Mouse (Mus musculus): ENCODE results near the gene Rps15a.

Rps15a gene

GRCm38 (mm10) chr7:118115533-118115876 is 483 bp downstream of the Rps15a start:
- no peak for DNase-seq (ENCODE audit: low spot score in 2 of 2)

GRCm38 (mm10) chr7:118113541-118114297 is 2.3 kb downstream of the Rps15a start:
- DNase-seq (ENCODE audit: low spot score in 2 of 2), result no peak

GRCm38 (mm10) chr7:118111128-118111527 is 4.9 kb downstream of the Rps15a start:
- no peak for DNase-seq (ENCODE audit: low spot score in 2 of 2)

GRCm38 (mm10) chr7:118107671-118108070 is 8.3 kb downstream of the Rps15a start:
- no peak for DNase-seq (ENCODE audit: low spot score in 2 of 2)

GRCm38 (mm10) chr7:118104458-118105052 is 11.4 kb downstream of the Rps15a start:
- DNase-seq (ENCODE audit: low spot score in 2 of 2), result no peak

- no peak for DNase-seq (ENCODE audit: low spot score in 2 of 2)
Observed at GRCm38 (mm10) chr7:118103462-118104379, 12.3 kb downstream of the Rps15a start.

GRCm38 (mm10) chr7:118102678-118103461 is 13.1 kb downstream of the Rps15a start:
- DNase-seq (ENCODE audit: low spot score in 2 of 2), result no peak

- peak in 1 of 2 experiments; percentile 32 for DNase-seq (ENCODE audit: low spot score in 2 of 2)
Observed at GRCm38 (mm10) chr7:118102231-118102630, 13.8 kb downstream of the Rps15a start.

- no peak for DNase-seq (ENCODE audit: low spot score in 2 of 2)
Observed at GRCm38 (mm10) chr7:118097615-118098014, 18.4 kb downstream of the Rps15a start.

GRCm38 (mm10) chr7:118079987-118080386 is 36.0 kb downstream of the Rps15a start:
- DNase-seq (ENCODE audit: low spot score in 2 of 2), result no peak

GRCm38 (mm10) chr7:118079097-118079496 is 36.9 kb downstream of the Rps15a start:
- DNase-seq (ENCODE audit: low spot score in 2 of 2), result no peak

GRCm38 (mm10) chr7:118067261-118067660 is 48.7 kb downstream of the Rps15a start:
- DNase-seq (ENCODE audit: low spot score in 2 of 2), result no peak

- DNase-seq (ENCODE audit: low spot score in 2 of 2), result no peak
Observed at GRCm38 (mm10) chr7:118056300-118056699, 59.7 kb downstream of the Rps15a start.
